Mouse (Mus musculus) layer of hippocampus, adult 8-10 months (tissue): ENCODE data around the gene Nin. TPM values are rescaled to one million over a fixed set of nuclear protein-coding genes. Genes with fewer than 3 reads are reported as not detected.
A peak's percentile ranks its signal among the peaks of the same experiment; 100 is the strongest.
"Not testable (repeated sequence)": the region's sequence is repeated elsewhere in the genome, so short reads cannot be mapped to it uniquely, and the experiment has no call there.

ENCODE experiments used
- DNase-seq, 2 experiments: peaks; one replicate each; pipeline ENCODE4 v3.0.0; 2022; ENCODE audit warnings: low spot score in 2 of 2
- total RNA-seq, 4 experiments: library from RNA; stranded (reverse); gene quantifications; 2 replicates each; pipeline ENCODE4 v1.2.4; 2022

Gene Nin
- total RNA-seq: 10 to 100 TPM; 58.1 to 82.5 (median 66.6) TPM

GRCm38 (mm10) chr12:70113351-70113750 is at the start of gene Nin:
Gene Nin (minus strand): TSS chr12:70113717.
- DNase-seq: no peak

GRCm38 (mm10) chr12:70161057-70161456 is 47.5 kb upstream of the Nin start:
- no peak for DNase-seq

GRCm38 (mm10) chr12:70157292-70158066 is 44.0 kb upstream of the Nin start:
- no peak for DNase-seq

- no peak for DNase-seq
Measured at GRCm38 (mm10) chr12:70156222-70156621, 42.7 kb upstream of the Nin start.

- DNase-seq: no peak
Measured at GRCm38 (mm10) chr12:70153842-70154241, 40.3 kb upstream of the Nin start, which contains the start of gene Abhd12b. Gene Abhd12b (plus strand): TSS chr12:70154142.

- DNase-seq: no peak
Measured at GRCm38 (mm10) chr12:70148631-70149265, 35.2 kb upstream of the Nin start.

GRCm38 (mm10) chr12:70147986-70148630 is 34.6 kb upstream of the Nin start:
- no peak for DNase-seq

- DNase-seq: no peak
Measured at GRCm38 (mm10) chr12:70145586-70145985, 32.1 kb upstream of the Nin start.

GRCm38 (mm10) chr12:70144637-70145448 is 31.3 kb upstream of the Nin start:
- DNase-seq: peak in 1 of 2 experiments; percentile 54

- DNase-seq: not testable (repeated sequence)
Measured at GRCm38 (mm10) chr12:70144106-70144587, 30.6 kb upstream of the Nin start.

- DNase-seq: no peak
Measured at GRCm38 (mm10) chr12:70140993-70141576, 27.6 kb upstream of the Nin start.

GRCm38 (mm10) chr12:70140542-70140941 is 27.0 kb upstream of the Nin start:
- DNase-seq: no peak

- DNase-seq: no peak
Measured at GRCm38 (mm10) chr12:70139871-70140270, 26.4 kb upstream of the Nin start.

- no peak for DNase-seq
Measured at GRCm38 (mm10) chr12:70137626-70138025, 24.1 kb upstream of the Nin start.

GRCm38 (mm10) chr12:70137095-70137494 is 23.6 kb upstream of the Nin start:
- no peak for DNase-seq

- no peak for DNase-seq
Measured at GRCm38 (mm10) chr12:70136185-70136756, 22.8 kb upstream of the Nin start.

GRCm38 (mm10) chr12:70134627-70135235 is 21.2 kb upstream of the Nin start:
- DNase-seq: no peak

GRCm38 (mm10) chr12:70131042-70131675 is 17.6 kb upstream of the Nin start:
- no peak for DNase-seq

- no peak for DNase-seq
Measured at GRCm38 (mm10) chr12:70129105-70129504, 15.6 kb upstream of the Nin start.

- DNase-seq: no peak
Measured at GRCm38 (mm10) chr12:70126626-70127025, 13.1 kb upstream of the Nin start.
